Mouse (Mus musculus) hindbrain, postnatal 0 days (tissue): ENCODE measurements at regions not wholly inside any gene's neighbourhood (a gene's known extent, or its start where the extent isn't known, plus 50 kb on each side); places are given as distances from the start of the nearest gene placed in this dataset.

Source experiments
- ATAC-seq: fragments of 200-750 bp; cut with Nextera tagmentation; 2 replicates; pipeline ENCODE4 v1.8.0; 2017; ENCODE audit warnings: mild to moderate bottlenecking, moderate TSS enrichment, moderate library complexity
- DNase-seq: peaks from one replicate; pipeline ENCODE4 v3.0.0-alpha.2; 2015; ENCODE audit warnings: low spot score
- H3K27ac ChIP-seq: fragments of 300-500 bp; sonication (generic); 2 replicates; pipeline ENCODE4 v1.5.1; 2014; ENCODE audit warnings: mild to moderate bottlenecking
- H3K27me3 ChIP-seq: fragments of 300-500 bp; sonication (generic); 2 replicates; pipeline ENCODE4 v1.6.1; 2014; ENCODE audit warnings: low read length, mixed read lengths; ENCODE audit not compliant: insufficient read depth
- H3K36me3 ChIP-seq: fragments of 300-500 bp; sonication (generic); 2 replicates; pipeline ENCODE4 v1.6.1; 2014; ENCODE audit warnings: low read length, mixed read lengths; ENCODE audit not compliant: insufficient read depth
- H3K4me1 ChIP-seq: fragments of 300-500 bp; sonication (generic); 2 replicates; pipeline ENCODE4 v1.6.1; 2014; ENCODE audit warnings: antibody characterized with exemption, low read length, mixed read lengths; ENCODE audit not compliant: insufficient read depth
- H3K4me2 ChIP-seq: fragments of 300-500 bp; sonication (generic); 2 replicates; pipeline ENCODE4 v1.6.1; 2014; ENCODE audit warnings: low read depth, mild to moderate bottlenecking, low read length, moderate library complexity, mixed read lengths
- H3K4me3 ChIP-seq: fragments of 300-500 bp; sonication (generic); 2 replicates; pipeline ENCODE4 v1.5.1; 2014; ENCODE audit warnings: low read length
- H3K9ac ChIP-seq: fragments of 300-500 bp; sonication (generic); replicated peaks from 2 replicates; pipeline ENCODE4 v1.6.1; 2014; ENCODE audit warnings: mild to moderate bottlenecking, low read length, moderate library complexity, mixed read lengths
- H3K9me3 ChIP-seq: fragments of 300-500 bp; sonication (generic); 2 replicates; pipeline ENCODE4 v1.6.1; 2016; ENCODE audit warnings: low read length, mixed read lengths
- CTCF ChIP-seq: IDR thresholded peaks from 2 replicates; pipeline ENCODE4 v1.5.1; 2016; ENCODE audit warnings: antibody characterized with exemption, control low read depth, low read depth
- WGBS: fragments of 180-500 bp; shearing (Covaris S2); extraction: QIAGEN DNeasy Blood & Tissue Kit; methylation state at CpG from one replicate; pipeline ENCODE4 v1.1.7; 2014; 5-methylcytosine and 5-hydroxymethylcytosine counted together

GRCm38 (mm10) chr9:41374591-41375481 is 213.3 kb upstream of the Ubash3b start:
- H3K9ac ChIP-seq: peak overlapping the region; percentile 40
- H3K36me3 ChIP-seq: no peaks in the 10 kb centered on the region
- WGBS: 11% methylated on average over 14 of the region's 14 CpGs
- peak overlapping the region; percentile 30 for H3K4me2 ChIP-seq
- ATAC-seq: no peak
- peak overlapping the region; percentile 92 for H3K27ac ChIP-seq
- H3K4me1 ChIP-seq: peaks cover 32% of the 10 kb centered on the region
- TF ChIP-seq CTCF: no peak
- no peaks in the 10 kb centered on the region for H3K9me3 ChIP-seq
- H3K4me3 ChIP-seq: no peak overlapping the region
- no peaks in the 10 kb centered on the region for H3K27me3 ChIP-seq
- DNase-seq: peak; percentile 59

- no peak overlapping the region for H3K4me2 ChIP-seq
- H3K4me1 ChIP-seq: no peaks in the 10 kb centered on the region
- ATAC-seq: no peak
- TF ChIP-seq CTCF: no peak
- H3K9ac ChIP-seq: no peak overlapping the region
- no peak overlapping the region for H3K27ac ChIP-seq
- DNase-seq: no peak
- no peaks in the 10 kb centered on the region for H3K27me3 ChIP-seq
- no peaks in the 10 kb centered on the region for H3K9me3 ChIP-seq
- WGBS: 28% methylated on average over 3 of the region's 3 CpGs
- H3K4me3 ChIP-seq: no peak overlapping the region
- no peaks in the 10 kb centered on the region for H3K36me3 ChIP-seq
These were observed 204.9 kb upstream of the Ubash3b start for GRCm38 (mm10) chr9:41366405-41366804.

GRCm38 (mm10) chr9:41365251-41365650 is 203.8 kb upstream of the Ubash3b start:
- Histone ChIP-seq H3K27ac (peak overlapping the region; percentile 32; the same call in 1 of the 2 replicates), H3K4me2 (no peak overlapping the region), H3K4me3 (no peak overlapping the region), H3K36me3 (no peaks in the 10 kb centered on the region), H3K9me3 (no peaks in the 10 kb centered on the region), H3K9ac (no peak overlapping the region), H3K27me3 (no peaks in the 10 kb centered on the region), H3K4me1 (no peaks in the 10 kb centered on the region)
- ATAC-seq: 0 out of 2 replicates have a peak, but pooled peaks have one; percentile 51
- no peak for TF ChIP-seq CTCF
- DNase-seq: no peak
- WGBS: 18% methylated on average over 5 of the region's 5 CpGs

GRCm38 (mm10) chr9:41364442-41365250 is 203.1 kb upstream of the Ubash3b start:
- no peak for DNase-seq
- H3K9ac ChIP-seq: no peak overlapping the region
- ATAC-seq: no peak
- H3K4me2 ChIP-seq: no peak overlapping the region
- peak overlapping the region; percentile 32; the same call in 1 of the 2 replicates for H3K27ac ChIP-seq
- WGBS: 23% methylated on average over 6 of the region's 6 CpGs
- no peak overlapping the region for H3K4me3 ChIP-seq
- no peaks in the 10 kb centered on the region for H3K9me3 ChIP-seq
- no peak for TF ChIP-seq CTCF
- H3K27me3 ChIP-seq: no peaks in the 10 kb centered on the region
- no peaks in the 10 kb centered on the region for H3K36me3 ChIP-seq
- H3K4me1 ChIP-seq: no peaks in the 10 kb centered on the region

GRCm38 (mm10) chr9:41360356-41360755 is 198.9 kb upstream of the Ubash3b start:
- Histone ChIP-seq H3K4me2 (no peak overlapping the region), H3K4me1 (no peaks in the 10 kb centered on the region), H3K27me3 (no peaks in the 10 kb centered on the region), H3K27ac (no peak overlapping the region), H3K36me3 (no peaks in the 10 kb centered on the region), H3K4me3 (no peak overlapping the region), H3K9me3 (no peaks in the 10 kb centered on the region), H3K9ac (no peak overlapping the region)
- TF ChIP-seq CTCF: no peak
- no peak for ATAC-seq
- DNase-seq: no peak
- 45% methylated on average over 5 of the region's 5 CpGs for WGBS

GRCm38 (mm10) chr9:41359286-41359685 is 197.8 kb upstream of the Ubash3b start:
- Histone ChIP-seq H3K9me3 (no peaks in the 10 kb centered on the region), H3K4me2 (no peak overlapping the region), H3K27ac (no peak overlapping the region), H3K4me1 (no peaks in the 10 kb centered on the region), H3K4me3 (no peak overlapping the region), H3K36me3 (no peaks in the 10 kb centered on the region), H3K9ac (no peak overlapping the region), H3K27me3 (no peaks in the 10 kb centered on the region)
- DNase-seq (no peak), ATAC-seq (no peak)
- 85% methylated on average over 3 of the region's 3 CpGs for WGBS
- TF ChIP-seq CTCF: 0 out of 2 replicates have a peak, but pooled peaks have one; percentile 8
